12 mouse cellular contexts compared by ENCODE assay signal in genomic region chr15:100307438-100308096, GRCm38 (mm10). TPM values are rescaled to one million over a fixed set of nuclear protein-coding genes. Genes with fewer than 3 reads are reported as not detected.
DNase-seq lines count a peak whose midpoint lies in the region; ATAC-seq and TF ChIP-seq lines count a peak whose summit lies in the region.
"Not testable (repeated sequence)": the region's sequence is repeated elsewhere in the genome, so short reads cannot be mapped to it uniquely, and the experiment has no call there.
"Had no signal": no experiment of that assay in that cellular context is flagged by ENCODE, and none has a peak within 500 bp of the region (broad histone marks: within the 10 kb centered on the region; RNA-seq: fewer than 3 reads in every experiment).

No protein-coding gene starts in this region.

- H3K27me3 ChIP-seq in Patski; cerebellum, adult 2 months (ENCODE audit: control insufficient read depth, insufficient read depth, low read length); forebrain, embryonic 10.5 days (ENCODE audit: poor library complexity, severe bottlenecking); hindbrain, embryonic 11.5 days (ENCODE audit: control insufficient read depth, insufficient read depth, low read length); lung, embryonic 14.5 days (ENCODE audit: insufficient read depth, low read length): not testable (repeated sequence)

- TF ChIP-seq CTCF in Patski (IDR thresholded peaks at IDR 0.05): peak; percentile 49
- peak; percentile 47; the same call in 1 of the 2 replicates for TF ChIP-seq CTCF in cerebellum, adult 2 months (IDR thresholded peaks at IDR 0.05; ENCODE audit: borderline replicate concordance, insufficient read depth, low read depth, low read length)
- TF ChIP-seq CTCF in lung, embryonic 14.5 days (IDR thresholded peaks at IDR 0.05; ENCODE audit: low read depth): peak; percentile 65

- 35% methylated on average over 11 of the region's 11 CpGs for WGBS in cerebellum, adult 2 months
- WGBS in forebrain, embryonic 10.5 days: 48% methylated on average over 11 of the region's 11 CpGs
- 58% methylated on average over 11 of the region's 11 CpGs for WGBS in hindbrain, embryonic 11.5 days
- WGBS in lung, embryonic 14.5 days: 38% methylated on average over 11 of the region's 11 CpGs

- H3K36me3 ChIP-seq in forebrain, embryonic 10.5 days (replicated peaks); hindbrain, embryonic 11.5 days (ENCODE audit: control insufficient read depth, insufficient read depth, low read length); lung, embryonic 14.5 days (ENCODE audit: insufficient read depth): not testable (repeated sequence)

- POLR2A ChIA-PET in Patski (lab: Charles Lee): interaction anchor here (1.0 to 1.7 kb wide), 2 partner anchors 42 to 67 kb away, joined by 4 read pairs; no protein-coding TSS in a partner anchor

- not testable (repeated sequence) for TF ChIP-seq POLR2A in cerebellum, adult 2 months (IDR thresholded peaks at IDR 0.05; ENCODE audit: borderline replicate concordance, insufficient read depth, low read length)

- not testable (repeated sequence) for H3K9me3 ChIP-seq in forebrain, embryonic 10.5 days; hindbrain, embryonic 11.5 days (ENCODE audit: control insufficient read depth, low read length); lung, embryonic 14.5 days (ENCODE audit: low read depth, low read length)

- not testable (repeated sequence) for H3K4me1 ChIP-seq in cerebellum, adult 2 months (ENCODE audit: control insufficient read depth, insufficient read depth, low read length); hindbrain, embryonic 11.5 days (replicated peaks; ENCODE audit: control insufficient read depth, insufficient read depth, low read length); lung, embryonic 14.5 days (ENCODE audit: insufficient read depth)
- peaks cover 28% of the 10 kb centered on the region for H3K4me1 ChIP-seq in forebrain, embryonic 10.5 days

- CTCF ChIA-PET in Patski (lab: Charles Lee): interaction anchor here (0.9 to 1.1 kb wide), 4 partner anchors 9 to 143 kb away, joined by 3 to 5 read pairs (median 3); partner anchors contain the start of gene Mettl7a3

- not testable (repeated sequence) for H3K27ac ChIP-seq in cerebellum, adult 2 months (ENCODE audit: insufficient read depth, low read length); forebrain, embryonic 10.5 days; hindbrain, embryonic 11.5 days (ENCODE audit: low read depth, low read length); lung, embryonic 14.5 days (ENCODE audit: low read depth)

- ATAC-seq in Patski; hindbrain, embryonic 11.5 days (ENCODE audit: low FRiP score): not testable (repeated sequence)
- peak; percentile 39; the same call in 1 of the 2 replicates for ATAC-seq in lung, embryonic 14.5 days (ENCODE audit: insufficient read depth)
- peak; percentile 47; the same call in 1 of the 2 replicates for ATAC-seq in neutrophil, adult 5-6 weeks (ENCODE audit: extremely low read depth, insufficient number of reproducible peaks, low FRiP score, poor library complexity, severe bottlenecking)

- H3K4me3 ChIP-seq in cerebellum, adult 2 months (replicated peaks; ENCODE audit: insufficient read depth, low read depth, low read length); forebrain, embryonic 10.5 days; hindbrain, embryonic 11.5 days (ENCODE audit: low read depth, low read length); lung, embryonic 14.5 days (ENCODE audit: low read depth, low read length): not testable (repeated sequence)

- H3K9ac ChIP-seq in hindbrain, embryonic 11.5 days (ENCODE audit: low read depth, low read length); lung, embryonic 14.5 days: not testable (repeated sequence)

- DNase-seq in Patski (ENCODE audit: low read depth, low spot score): not testable (repeated sequence)
- DNase-seq in cerebellum, adult 2 months: peak; percentile 44 to 50
- peak; percentile 24 for DNase-seq in forebrain, embryonic 10.5 days (ENCODE audit: extremely low spot score, low spot score)
- DNase-seq in hindbrain, embryonic 11.5 days (ENCODE audit: low spot score): peak; percentile 62
- peak; percentile 59 to 63 for DNase-seq in kidney, postnatal 36 days
- DNase-seq in lung, embryonic 14.5 days: peak; percentile 74
- peak; percentile 19 to 22 for DNase-seq in thymus, postnatal 36 days

- not testable (repeated sequence) for H3K4me2 ChIP-seq in hindbrain, embryonic 11.5 days (replicated peaks; ENCODE audit: low read depth, low read length); lung, embryonic 14.5 days

- in situ Hi-C loops in Patski (cut with MboI; ENCODE audit: low pct_unique_long_range_greater_than_20kb): not testable (repeated sequence)

RNA-seq across cellular contexts. Expression of gene Mettl7a1, which starts 3.6 kb away (rescaled TPM):
- polyA plus RNA-seq in Patski (2021): 567 TPM
- 50.3 and 50.5 TPM in 2 replicates for polyA plus RNA-seq in cerebellum, adult 2 months (2012; rRNA removed)
- polyA plus RNA-seq in forebrain, embryonic 10.5 days (2016; fragmentation: Nextera tagmentation; extraction: Ambion mirVana): 3.8 and 3.9 TPM in 2 replicates
- 3.3 and 3.4 TPM in 2 replicates for polyA plus RNA-seq in hindbrain, embryonic 11.5 days (2014; fragmentation: Nextera tagmentation; extraction: Ambion mirVana)
- polyA plus RNA-seq in lung, embryonic 14.5 days (2014; fragmentation: Nextera tagmentation; extraction: Ambion mirVana): 2.7 and 2.9 TPM in 2 replicates
- total RNA-seq in neutrophil, adult 5-6 weeks (2017): 18.3 and 21.2 TPM in 2 replicates

RNA-seq across cellular contexts. Expression of gene Tmprss12, which starts 26.9 kb away (rescaled TPM):
- not detected for polyA plus RNA-seq in Patski (2021)
- polyA plus RNA-seq in cerebellum, adult 2 months (2012; rRNA removed): not detected in 2 replicates
- not detected in 2 replicates for polyA plus RNA-seq in forebrain, embryonic 10.5 days (2016; fragmentation: Nextera tagmentation; extraction: Ambion mirVana)
- polyA plus RNA-seq in hindbrain, embryonic 11.5 days (2014; fragmentation: Nextera tagmentation; extraction: Ambion mirVana): not detected in 2 replicates
- polyA plus RNA-seq in lung, embryonic 14.5 days (2014; fragmentation: Nextera tagmentation; extraction: Ambion mirVana): not detected in 2 replicates
- not detected in 2 replicates for total RNA-seq in neutrophil, adult 5-6 weeks (2017)
- total RNA-seq: layer of hippocampus, postnatal 10 days had no signal
- polyA plus RNA-seq: forebrain, embryonic 11.5 days; heart, embryonic 10.5 days; macrophage had no signal

RNA-seq across cellular contexts. Expression of gene Mettl7a3, which starts 27.2 kb away (rescaled TPM):
- polyA plus RNA-seq in Patski (2021): 88.9 TPM
- polyA plus RNA-seq in cerebellum, adult 2 months (2012; rRNA removed): 0.13 and 0.15 TPM in 2 replicates
- polyA plus RNA-seq in forebrain, embryonic 10.5 days (2016; fragmentation: Nextera tagmentation; extraction: Ambion mirVana): not detected in 2 replicates
- polyA plus RNA-seq in hindbrain, embryonic 11.5 days (2014; fragmentation: Nextera tagmentation; extraction: Ambion mirVana): 0.08 and 0.19 TPM in 2 replicates
- polyA plus RNA-seq in lung, embryonic 14.5 days (2014; fragmentation: Nextera tagmentation; extraction: Ambion mirVana): 0.22 TPM in 1 of 2 replicates, not detected in the other
- total RNA-seq in neutrophil, adult 5-6 weeks (2017): not detected in 2 replicates
- total RNA-seq: layer of hippocampus, postnatal 10 days had no signal
- polyA plus RNA-seq: forebrain, embryonic 11.5 days; heart, embryonic 10.5 days; macrophage had no signal

RNA-seq across cellular contexts. Expression of gene Methig1, which starts 45.4 kb away (rescaled TPM):
- 0.51 TPM for polyA plus RNA-seq in Patski (2021)
- polyA plus RNA-seq in cerebellum, adult 2 months (2012; rRNA removed): not detected in 2 replicates
- not detected in 2 replicates for polyA plus RNA-seq in forebrain, embryonic 10.5 days (2016; fragmentation: Nextera tagmentation; extraction: Ambion mirVana)
- 0.19 TPM in 1 of 2 replicates, not detected in the other for polyA plus RNA-seq in hindbrain, embryonic 11.5 days (2014; fragmentation: Nextera tagmentation; extraction: Ambion mirVana)
- not detected in 2 replicates for polyA plus RNA-seq in lung, embryonic 14.5 days (2014; fragmentation: Nextera tagmentation; extraction: Ambion mirVana)
- not detected in 2 replicates for total RNA-seq in neutrophil, adult 5-6 weeks (2017)
- total RNA-seq: layer of hippocampus, postnatal 10 days had no signal
- polyA plus RNA-seq: forebrain, embryonic 11.5 days; macrophage had no signal

RNA-seq across cellular contexts. Expression of gene Mettl7a2, which starts 45.4 kb away (rescaled TPM):
- polyA plus RNA-seq in Patski (2021): 4.1 TPM
- not detected in 2 replicates for polyA plus RNA-seq in cerebellum, adult 2 months (2012; rRNA removed)
- polyA plus RNA-seq in forebrain, embryonic 10.5 days (2016; fragmentation: Nextera tagmentation; extraction: Ambion mirVana): not detected in 2 replicates
- not detected in 2 replicates for polyA plus RNA-seq in hindbrain, embryonic 11.5 days (2014; fragmentation: Nextera tagmentation; extraction: Ambion mirVana)
- not detected in 2 replicates for polyA plus RNA-seq in lung, embryonic 14.5 days (2014; fragmentation: Nextera tagmentation; extraction: Ambion mirVana)
- not detected in 2 replicates for total RNA-seq in neutrophil, adult 5-6 weeks (2017)
- polyA plus RNA-seq: forebrain, embryonic 11.5 days; heart, embryonic 10.5 days; macrophage had no signal

Comparison
In these comparisons a context has a peak if more than half of its experiments do, and no peak if none do; other contexts are left out.
1. RNA of gene Mettl7a1, which starts 3.6 kb away (polyA plus RNA-seq): 567 TPM in Patski (single experiment); 50.3 to 50.5 TPM in cerebellum, adult 2 months, 3.8 to 3.9 TPM in forebrain, embryonic 10.5 days, 3.3 to 3.4 TPM in hindbrain, embryonic 11.5 days and 2.7 to 2.9 TPM in lung, embryonic 14.5 days; every median in the first group is over 10 times any median in the second.
2. RNA of gene Mettl7a3, which starts 27.2 kb away (polyA plus RNA-seq): 88.9 TPM in Patski (single experiment); 0.08 to 0.19 TPM in hindbrain, embryonic 11.5 days, 0.13 to 0.15 TPM in cerebellum, adult 2 months, 0.22 TPM in lung, embryonic 14.5 days and not detected in forebrain, embryonic 10.5 days; every median in the first group is over 10 times any median in the second.
3. Peak in every context shown above with its lines, with median percentiles within 50 percentile points of each other: CTCF ChIP-seq.